ENCODE assay signal across 8 mouse cellular contexts in genomic region chr5:150232159-150233150, GRCm38 (mm10).
DNase-seq lines count a peak whose midpoint lies in the region; ATAC-seq lines count a peak whose summit lies in the region.

No protein-coding gene starts in this region.

- no peaks in the 10 kb centered on the region for H3K36me3 ChIP-seq in forebrain, embryonic 12.5 days (replicated peaks)
- no peaks in the 10 kb centered on the region for H3K36me3 ChIP-seq in hindbrain, embryonic 16.5 days (ENCODE audit: control insufficient read depth, insufficient read depth, low read length)
- H3K36me3 ChIP-seq in neural tube, embryonic 15.5 days, result no peaks in the 10 kb centered on the region

- peak overlapping the region; percentile 28 for H3K4me3 ChIP-seq in forebrain, embryonic 12.5 days (replicated peaks)
- no peak overlapping the region; the same call in 1 of the 2 replicates for H3K4me3 ChIP-seq in hindbrain, embryonic 16.5 days (ENCODE audit: low read length)
- no peak overlapping the region for H3K4me3 ChIP-seq in neural tube, embryonic 15.5 days (replicated peaks)

- peak; percentile 40 for DNase-seq in gastrocnemius, postnatal 10 days
- no peak for DNase-seq in gastrocnemius, adult 8-10 months (ENCODE audit: low spot score in 2 of 2)
- DNase-seq in ZHBTc4 (ENCODE audit: low read depth, low spot score), result peak; percentile 72
- DNase-seq in lung, adult 18-20 months, result peak; percentile 32 to 67
- DNase-seq in right cerebral cortex, postnatal 36 days (ENCODE audit: low spot score in 2 of 2), result no peak

- no peaks in the 10 kb centered on the region for H3K27me3 ChIP-seq in forebrain, embryonic 12.5 days
- H3K27me3 ChIP-seq in hindbrain, embryonic 16.5 days (replicated peaks; ENCODE audit: control insufficient read depth, insufficient read depth, low read length), result no peaks in the 10 kb centered on the region
- H3K27me3 ChIP-seq in neural tube, embryonic 15.5 days (replicated peaks), result no peaks in the 10 kb centered on the region

- no peak overlapping the region for H3K9ac ChIP-seq in forebrain, embryonic 12.5 days
- H3K9ac ChIP-seq in hindbrain, embryonic 16.5 days (ENCODE audit: low read depth, low read length), result no peak overlapping the region
- H3K9ac ChIP-seq in neural tube, embryonic 15.5 days (replicated peaks), result no peak overlapping the region

- H3K4me1 ChIP-seq in forebrain, embryonic 12.5 days, result peaks cover 6% of the 10 kb centered on the region
- 0 out of 2 replicates have a peak, but pooled peaks cover 2% of the 10 kb centered on the region for H3K4me1 ChIP-seq in hindbrain, embryonic 16.5 days (ENCODE audit: control insufficient read depth, insufficient read depth, low read depth, low read length)
- H3K4me1 ChIP-seq in neural tube, embryonic 15.5 days, result 0 out of 2 replicates have a peak, but pooled peaks cover 2% of the 10 kb centered on the region

- peak; percentile 57 for ATAC-seq in forebrain, embryonic 12.5 days (ENCODE audit: low FRiP score)
- peak; percentile 43 for ATAC-seq in hindbrain, embryonic 16.5 days
- no peak for ATAC-seq in neural tube, embryonic 15.5 days (ENCODE audit: low FRiP score)

- peaks cover 3% of the 10 kb centered on the region; the same call in 1 of the 2 replicates for H3K9me3 ChIP-seq in forebrain, embryonic 12.5 days
- H3K9me3 ChIP-seq in hindbrain, embryonic 16.5 days (ENCODE audit: control insufficient read depth, low read length), result no peaks in the 10 kb centered on the region
- H3K9me3 ChIP-seq in neural tube, embryonic 15.5 days (replicated peaks), result no peaks in the 10 kb centered on the region

- H3K4me2 ChIP-seq in forebrain, embryonic 12.5 days, result peak overlapping the region; percentile 45
- peak overlapping the region; percentile 13; the same call in 1 of the 2 replicates for H3K4me2 ChIP-seq in hindbrain, embryonic 16.5 days (ENCODE audit: low read length)
- H3K4me2 ChIP-seq in neural tube, embryonic 15.5 days, result peak overlapping the region; percentile 26

- WGBS in forebrain, embryonic 12.5 days, result 27% methylated on average over 20 of the region's 21 CpGs
- 35% methylated on average over 19 of the region's 21 CpGs for WGBS in hindbrain, embryonic 16.5 days
- 40% methylated on average over 18 of the region's 21 CpGs for WGBS in neural tube, embryonic 15.5 days

- H3K27ac ChIP-seq in forebrain, embryonic 12.5 days, result no peak overlapping the region
- no peak overlapping the region for H3K27ac ChIP-seq in hindbrain, embryonic 16.5 days (ENCODE audit: low read depth, low read length)
- no peak overlapping the region for H3K27ac ChIP-seq in neural tube, embryonic 15.5 days (replicated peaks)

Comparison
In these comparisons a context has a peak if more than half of its experiments do, and no peak if none do; other contexts are left out.
1. DNase-seq: peak in gastrocnemius, postnatal 10 days (single experiment), ZHBTc4 (single experiment) and lung, adult 18-20 months (2 of 2); none in gastrocnemius, adult 8-10 months (0 of 2) and right cerebral cortex, postnatal 36 days (0 of 2).
2. Peak in every context shown above with its lines, with median percentiles within 50 percentile points of each other: H3K4me2 ChIP-seq.